Mouse (Mus musculus): ENCODE data around the gene Rac3. TPM values are rescaled to one million over a fixed set of nuclear protein-coding genes. Genes with fewer than 3 reads are reported as not detected.
"Not testable (repeated sequence)": the region's sequence is repeated elsewhere in the genome, so short reads cannot be mapped to it uniquely, and the experiment has no call there.

Gene Rac3
- polyA plus RNA-seq, 1 experiment = 66.1 TPM

- no peak for DNase-seq
- no peak overlapping the region for H3K27ac ChIP-seq (ENCODE audit: insufficient read depth, low read length)
- WGBS = 71% methylated on average over 14 of the region's 14 CpGs
- H3K4me1 ChIP-seq (ENCODE audit: control insufficient read depth, insufficient read depth, low read length) = no peaks in the 10 kb centered on the region
- TF ChIP-seq POLR2A (IDR thresholded peaks at IDR 0.05; ENCODE audit: borderline replicate concordance, insufficient read depth, low read length) = no peak
- no peak for TF ChIP-seq CTCF (IDR thresholded peaks at IDR 0.05; ENCODE audit: borderline replicate concordance, insufficient read depth, low read depth, low read length)
- H3K27me3 ChIP-seq (ENCODE audit: control insufficient read depth, insufficient read depth, low read length) = no peaks in the 10 kb centered on the region
- no peak overlapping the region for H3K4me3 ChIP-seq (replicated peaks; ENCODE audit: insufficient read depth, low read depth, low read length)
Observed at GRCm38 (mm10) chr11:120761811-120762671, 40.8 kb downstream of the Rac3 start.

GRCm38 (mm10) chr11:120762672-120763041 is 41.4 kb downstream of the Rac3 start, which contains the start of gene Hmga1b:
Hmga1b (plus strand) TSS chr11:120762794.
- 13% methylated on average over 14 of the region's 14 CpGs for WGBS

DNA sequence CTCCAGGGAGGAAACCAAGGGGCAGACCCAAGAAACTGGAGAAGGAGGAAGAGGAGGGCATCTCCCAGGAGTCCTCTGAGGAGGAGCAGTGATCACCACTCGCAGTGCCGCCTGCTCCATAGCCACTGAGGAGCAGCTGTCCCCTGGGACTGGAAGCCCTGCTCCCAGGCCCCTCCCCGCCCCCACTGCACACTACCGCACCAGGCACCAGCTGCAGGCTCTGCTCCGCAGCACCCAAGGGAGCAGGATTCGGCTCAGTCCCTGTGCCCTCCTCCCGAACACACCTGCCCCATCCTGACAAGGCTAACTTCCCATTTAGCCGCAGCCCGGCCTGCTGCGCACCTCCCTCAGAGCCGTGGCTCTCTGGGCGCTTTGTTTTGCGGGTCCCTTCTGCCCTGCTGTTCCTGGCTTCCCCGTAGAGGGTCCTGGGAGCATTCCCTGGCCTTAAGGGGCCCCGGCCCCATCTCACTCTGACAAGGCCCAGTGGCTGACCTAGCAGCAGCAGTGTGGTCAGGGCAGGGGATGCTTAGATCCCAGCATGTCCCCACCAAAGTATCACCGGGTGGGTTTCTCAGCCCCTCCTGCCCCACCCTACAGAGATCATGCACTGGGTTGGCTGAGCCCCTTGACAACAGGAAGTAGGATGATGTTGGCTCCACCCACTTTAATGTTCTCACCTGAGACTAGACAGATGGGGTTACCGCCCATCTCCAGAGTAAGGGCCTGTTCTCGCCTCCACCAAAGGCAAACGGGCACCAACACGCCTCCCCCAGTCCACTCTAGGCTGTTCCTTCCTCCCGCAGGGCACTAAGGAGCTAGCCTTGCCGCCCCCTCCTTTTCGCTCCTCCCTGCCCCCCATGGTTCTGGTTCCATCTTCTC is 42.1 kb downstream of the Rac3 start:
- WGBS = 15% methylated on average over 9 of the region's 23 CpGs
- H3K27me3 ChIP-seq (ENCODE audit: control insufficient read depth, insufficient read depth, low read length); H3K27ac ChIP-seq (ENCODE audit: insufficient read depth, low read length): not testable (repeated sequence)

More at GRCm38 (mm10) chr11:120762672-120763041, 41.4 kb downstream of the Rac3 start, which contains the start of gene Hmga1b:
- not testable (repeated sequence) for H3K27me3 ChIP-seq (ENCODE audit: control insufficient read depth, insufficient read depth, low read length); H3K4me1 ChIP-seq (ENCODE audit: control insufficient read depth, insufficient read depth, low read length); DNase-seq; H3K4me3 ChIP-seq (replicated peaks; ENCODE audit: insufficient read depth, low read depth, low read length); H3K27ac ChIP-seq (ENCODE audit: insufficient read depth, low read length)

GRCm38 (mm10) chr11:120767023-120767422 is 45.8 kb downstream of the Rac3 start:
- not testable (repeated sequence) for H3K27ac ChIP-seq (ENCODE audit: insufficient read depth, low read length); H3K4me1 ChIP-seq (ENCODE audit: control insufficient read depth, insufficient read depth, low read length); DNase-seq; H3K4me3 ChIP-seq (replicated peaks; ENCODE audit: insufficient read depth, low read depth, low read length); H3K27me3 ChIP-seq (ENCODE audit: control insufficient read depth, insufficient read depth, low read length)
- 78% methylated on average over 4 of the region's 7 CpGs for WGBS

More for the DNA sequence above, 42.1 kb downstream of the Rac3 start:
- DNase-seq; H3K4me1 ChIP-seq (ENCODE audit: control insufficient read depth, insufficient read depth, low read length); H3K4me3 ChIP-seq (replicated peaks; ENCODE audit: insufficient read depth, low read depth, low read length): not testable (repeated sequence)

DNA sequence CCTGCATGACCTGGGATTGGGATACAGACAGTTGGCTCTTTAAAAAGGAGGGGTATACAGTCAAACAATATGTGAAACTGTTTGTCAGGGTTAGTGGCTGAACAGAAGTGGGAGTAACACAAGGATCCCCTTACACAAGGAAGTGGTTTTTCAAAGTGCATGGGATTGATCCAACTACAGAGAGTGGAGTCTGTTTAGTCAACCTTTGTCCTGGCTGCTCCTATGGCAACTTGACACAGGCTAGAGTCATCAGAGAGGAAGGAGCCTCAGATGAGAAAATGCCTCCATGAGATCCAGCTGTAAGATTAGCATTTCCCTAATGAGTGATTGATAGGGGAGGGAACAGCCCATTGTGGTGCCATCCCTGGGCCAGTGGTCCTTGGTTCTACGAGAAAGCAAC is 46.9 kb downstream of the Rac3 start:
- 63% methylated on average over 1 of the region's 1 CpGs for WGBS
- no peaks in the 10 kb centered on the region for H3K4me1 ChIP-seq (ENCODE audit: control insufficient read depth, insufficient read depth, low read length)
- H3K27me3 ChIP-seq (ENCODE audit: control insufficient read depth, insufficient read depth, low read length) = no peaks in the 10 kb centered on the region
- H3K4me3 ChIP-seq (replicated peaks; ENCODE audit: insufficient read depth, low read depth, low read length) = no peak overlapping the region
- no peak for DNase-seq
- no peak for TF ChIP-seq CTCF (IDR thresholded peaks at IDR 0.05; ENCODE audit: borderline replicate concordance, insufficient read depth, low read depth, low read length)
- TF ChIP-seq POLR2A (IDR thresholded peaks at IDR 0.05; ENCODE audit: borderline replicate concordance, insufficient read depth, low read length) = no peak
- H3K27ac ChIP-seq (ENCODE audit: insufficient read depth, low read length) = no peak overlapping the region

GRCm38 (mm10) chr11:120772749-120773148 is 51.5 kb downstream of the Rac3 start:
- TF ChIP-seq POLR2A (IDR thresholded peaks at IDR 0.05; ENCODE audit: borderline replicate concordance, insufficient read depth, low read length) = no peak
- no peak for TF ChIP-seq CTCF (IDR thresholded peaks at IDR 0.05; ENCODE audit: borderline replicate concordance, insufficient read depth, low read depth, low read length)
- 76% methylated on average over 3 of the region's 3 CpGs for WGBS
- H3K27me3 ChIP-seq (ENCODE audit: control insufficient read depth, insufficient read depth, low read length) = no peaks in the 10 kb centered on the region

More at GRCm38 (mm10) chr11:120772749-120773148, 51.5 kb downstream of the Rac3 start:
- DNase-seq = no peak
- no peak overlapping the region for H3K4me3 ChIP-seq (replicated peaks; ENCODE audit: insufficient read depth, low read depth, low read length)
- H3K4me1 ChIP-seq (ENCODE audit: control insufficient read depth, insufficient read depth, low read length) = no peaks in the 10 kb centered on the region
- H3K27ac ChIP-seq (ENCODE audit: insufficient read depth, low read length) = no peak overlapping the region

Other genes with a start within 250 kb of the Rac3 start
- 108 and 119 TPM in 2 replicates for gene Mrpl12, start 236.9 kb upstream of the Rac3 start, polyA plus RNA-seq (2012; rRNA removed)
- 38.9 and 39.3 TPM in 2 replicates for gene Slc25a10, start 229.6 kb upstream of the Rac3 start, polyA plus RNA-seq (2012; rRNA removed)
- gene Gcgr, start 190.8 kb upstream of the Rac3 start, polyA plus RNA-seq (2012; rRNA removed) = 1.8 and 2.1 TPM in 2 replicates
- gene Mcrip1, start 171.7 kb upstream of the Rac3 start, polyA plus RNA-seq (2012; rRNA removed) = 159 and 168 TPM in 2 replicates
- gene Ppp1r27, start 170.3 kb upstream of the Rac3 start, polyA plus RNA-seq (2012; rRNA removed) = not detected in 2 replicates
- gene P4hb, start 148.2 kb upstream of the Rac3 start, polyA plus RNA-seq (2012; rRNA removed) = 98.4 and 105 TPM in 2 replicates
- gene Arhgdia, start 139.8 kb upstream of the Rac3 start, polyA plus RNA-seq (2012; rRNA removed) = 288 and 305 TPM in 2 replicates
- gene Alyref, start 123.1 kb upstream of the Rac3 start, polyA plus RNA-seq (2012; rRNA removed) = 42.6 and 51.8 TPM in 2 replicates
- gene Anapc11, start 123.0 kb upstream of the Rac3 start, polyA plus RNA-seq (2012; rRNA removed) = 168 and 178 TPM in 2 replicates
- 4.7 and 5.6 TPM in 2 replicates for gene Npb, start 113.0 kb upstream of the Rac3 start, polyA plus RNA-seq (2012; rRNA removed)
- 401 and 403 TPM in 2 replicates for gene Pcyt2, start 103.5 kb upstream of the Rac3 start, polyA plus RNA-seq (2012; rRNA removed)
- gene Sirt7, start 96.2 kb upstream of the Rac3 start, polyA plus RNA-seq (2012; rRNA removed) = 76.9 and 80.5 TPM in 2 replicates
- gene Mafg, start 87.9 kb upstream of the Rac3 start, polyA plus RNA-seq (2012; rRNA removed) = 60.5 and 65.3 TPM in 2 replicates
- 2.1 and 2.3 TPM in 2 replicates for gene Pycr1, start 77.7 kb upstream of the Rac3 start, polyA plus RNA-seq (2012; rRNA removed)
- 3.3 and 4.5 TPM in 2 replicates for gene Myadml2, start 73.3 kb upstream of the Rac3 start, polyA plus RNA-seq (2012; rRNA removed)
- 5.9 TPM in 2 replicates for gene Notum, start 60.3 kb upstream of the Rac3 start, polyA plus RNA-seq (2012; rRNA removed)
- 56.1 and 59.4 TPM in 2 replicates for gene Aspscr1, start 48.5 kb upstream of the Rac3 start, polyA plus RNA-seq (2012; rRNA removed)
- gene Cenpx, start 7.7 kb upstream of the Rac3 start, polyA plus RNA-seq (2012; rRNA removed) = 40.1 and 43.0 TPM in 2 replicates
- 86.6 and 96.0 TPM in 2 replicates for gene Lrrc45, start 7.5 kb upstream of the Rac3 start, polyA plus RNA-seq (2012; rRNA removed)
- 36.4 and 36.5 TPM in 2 replicates for gene Dcxr, start 5.8 kb downstream of the Rac3 start, polyA plus RNA-seq (2012; rRNA removed)
- 1.9 and 3.1 TPM in 2 replicates for gene Cbr2, start 10.6 kb downstream of the Rac3 start, polyA plus RNA-seq (2012; rRNA removed)
- 2.5 and 3.1 TPM in 2 replicates for gene Hmga1b, start 41.3 kb downstream of the Rac3 start, polyA plus RNA-seq (2012; rRNA removed)
- 106 and 113 TPM in 2 replicates for gene Rfng, start 62.7 kb downstream of the Rac3 start, polyA plus RNA-seq (2012; rRNA removed)
- 238 and 248 TPM in 2 replicates for gene Gps1, start 62.8 kb downstream of the Rac3 start, polyA plus RNA-seq (2012; rRNA removed)
- 47.4 and 52.3 TPM in 2 replicates for gene Dus1l, start 74.9 kb downstream of the Rac3 start, polyA plus RNA-seq (2012; rRNA removed)
- 246 and 274 TPM in 2 replicates for gene Fasn, start 103.1 kb downstream of the Rac3 start, polyA plus RNA-seq (2012; rRNA removed)
- 4.4 TPM in 2 replicates for gene Ccdc57, start 211.4 kb downstream of the Rac3 start, polyA plus RNA-seq (2012; rRNA removed)
- gene Slc16a3, start 227.0 kb downstream of the Rac3 start, polyA plus RNA-seq (2012; rRNA removed) = 1.6 and 1.9 TPM in 2 replicates

Measured in cerebellum, adult 2 months (tissue).